ENCODE assay signal across 9 mouse cellular contexts in the genomic region with DNA sequence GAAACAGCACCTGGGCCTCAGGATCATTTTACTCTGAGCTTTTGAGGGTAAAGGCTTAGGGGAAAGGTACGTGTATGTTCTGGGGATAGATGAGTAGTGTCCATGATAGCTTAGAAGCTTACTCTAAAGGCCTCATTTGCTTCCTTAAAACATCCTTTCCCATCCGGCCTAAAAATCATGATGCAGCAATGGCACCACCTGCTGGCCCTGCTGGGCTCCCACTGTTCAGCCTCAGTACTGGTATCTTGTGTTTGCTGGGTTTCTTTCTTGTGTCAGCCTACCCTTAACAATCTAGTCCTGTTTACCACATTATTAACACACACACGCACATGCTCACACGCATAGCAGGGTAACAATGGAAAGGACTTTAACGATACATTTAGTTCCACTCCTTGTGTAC. TPM values are rescaled to one million over a fixed set of nuclear protein-coding genes. Genes with fewer than 3 reads are reported as not detected.
DNase-seq lines count a peak whose midpoint lies in the region; ATAC-seq and TF ChIP-seq lines count a peak whose summit lies in the region.
"Had no signal": no experiment of that assay in that cellular context is flagged by ENCODE, and none has a peak within 500 bp of the region (broad histone marks: within the 10 kb centered on the region; RNA-seq: fewer than 3 reads in every experiment).

No protein-coding gene starts in this region.

- H3K36me3 ChIP-seq in kidney, postnatal 0 days (ENCODE audit: insufficient read depth, low read length): no peaks in the 10 kb centered on the region
- H3K36me3 ChIP-seq in liver, embryonic 14.5 days (replicated peaks; ENCODE audit: control insufficient read depth, insufficient read depth, low read depth): no peaks in the 10 kb centered on the region

- H3K4me1 ChIP-seq in kidney, postnatal 0 days (replicated peaks; ENCODE audit: insufficient read depth, low read length): no peaks in the 10 kb centered on the region
- 0 out of 4 replicates have a peak, but pooled peaks cover 0 to under 1% of the 10 kb centered on the region in 2 experiments for H3K4me1 ChIP-seq in liver, embryonic 14.5 days (replicated peaks; ENCODE audit: control insufficient read depth in 2 of 2, insufficient read depth in 2 of 2, low read length in 1 of 2)

- DNase-seq in B cell, adult 2 months: peak; percentile 64 to 71
- peak; percentile 54 for DNase-seq in ZHBTc4 (ENCODE audit: low read depth, low spot score)
- DNase-seq in embryo, embryonic 10 days (ENCODE audit: low spot score): peak; percentile 76
- DNase-seq in gastrocnemius, postnatal 36 days: peak; percentile 45 to 52
- peak; percentile 86 for DNase-seq in kidney, postnatal 0 days (ENCODE audit: low spot score)
- DNase-seq in liver, embryonic 14.5 days (ENCODE audit: low read depth in 3 of 3, low spot score in 3 of 3): no peak
- peak; percentile 58 for DNase-seq in neural tube, embryonic 10.5 days (ENCODE audit: extremely low spot score, low spot score)
- peak; percentile 78 for DNase-seq in testis, postnatal 10 days (ENCODE audit: low spot score)

- peak; percentile 99 for TF ChIP-seq CTCF in kidney, postnatal 0 days (IDR thresholded peaks at IDR 0.05; ENCODE audit: low read depth)
- peak; percentile 74 for TF ChIP-seq CTCF in liver, embryonic 14.5 days (IDR thresholded peaks at IDR 0.05; ENCODE audit: low read depth)

- intact Hi-C loops in gastrocnemius, postnatal 36 days (cut with DNase I): loop anchor here (1.0 kb wide), 1 partner anchor 83 kb away; no protein-coding TSS in a partner anchor

- no peak for TF ChIP-seq EP300 in liver, embryonic 14.5 days (IDR thresholded peaks at IDR 0.05; ENCODE audit: low read depth)

- no peak overlapping the region for H3K4me2 ChIP-seq in kidney, postnatal 0 days (ENCODE audit: low read length)
- H3K4me2 ChIP-seq in liver, embryonic 14.5 days (ENCODE audit: low read depth): no peak overlapping the region

- 0 out of 2 replicates have a peak, but pooled peaks have one; percentile 13 for ATAC-seq in kidney, postnatal 0 days (replicated peaks; ENCODE audit: low FRiP score, low read depth)
- ATAC-seq in liver, embryonic 14.5 days (ENCODE audit: insufficient read depth): no peak

- H3K9ac ChIP-seq in kidney, postnatal 0 days (ENCODE audit: low read depth, low read length): no peak overlapping the region
- H3K9ac ChIP-seq in liver, embryonic 14.5 days (replicated peaks): no peak overlapping the region

- H3K27me3 ChIP-seq in kidney, postnatal 0 days (ENCODE audit: insufficient read depth, low read length): no peaks in the 10 kb centered on the region
- H3K27me3 ChIP-seq in liver, embryonic 14.5 days (ENCODE audit: control insufficient read depth, insufficient read depth, low read length): no peaks in the 10 kb centered on the region

- H3K9me3 ChIP-seq in kidney, postnatal 0 days (replicated peaks; ENCODE audit: low read length): no peaks in the 10 kb centered on the region
- H3K9me3 ChIP-seq in liver, embryonic 14.5 days (ENCODE audit: control insufficient read depth, low read length): no peaks in the 10 kb centered on the region

- WGBS in kidney, postnatal 0 days: 35% methylated on average over 5 of the region's 5 CpGs
- WGBS in liver, embryonic 14.5 days (ENCODE audit: insufficient replicate concordance): 36% methylated on average over 5 of the region's 5 CpGs

- H3K4me3 ChIP-seq in kidney, postnatal 0 days (replicated peaks; ENCODE audit: low read depth, low read length): no peak overlapping the region
- H3K4me3 ChIP-seq in liver, embryonic 14.5 days (ENCODE audit: insufficient read depth in 1 of 2, low read depth in 2 of 2, low read length in 2 of 2): no peak overlapping the region
- H3K4me3 ChIP-seq: erythroblast, embryonic 14.5 days had no signal

- no peak overlapping the region for H3K27ac ChIP-seq in kidney, postnatal 0 days
- H3K27ac ChIP-seq in liver, embryonic 14.5 days: no peak overlapping the region

RNA-seq across cellular contexts. Expression of a gene that starts 23.6 kb away (rescaled TPM):
- total RNA-seq in gastrocnemius, postnatal 36 days (2021): 10 to 100 TPM; 39.8 to 41.4 TPM
- 84.6 and 91.2 TPM in 2 replicates for polyA plus RNA-seq in kidney, postnatal 0 days (2015; fragmentation: Nextera tagmentation; extraction: Ambion mirVana)
- 5.8 and 7.7 TPM in 2 replicates for polyA plus RNA-seq in liver, embryonic 14.5 days (2012; rRNA removed)
- 10.6 and 11.2 TPM in 2 replicates for polyA plus RNA-seq in liver, embryonic 14.5 days (2014; fragmentation: Nextera tagmentation; extraction: Ambion mirVana)

Comparison
In these comparisons a context has a peak if more than half of its experiments do, and no peak if none do; other contexts are left out.
1. DNase-seq: peak in B cell, adult 2 months (2 of 2), ZHBTc4 (single experiment), embryo, embryonic 10 days (single experiment), gastrocnemius, postnatal 36 days (2 of 2), kidney, postnatal 0 days (single experiment), neural tube, embryonic 10.5 days (single experiment) and testis, postnatal 10 days (single experiment); none in liver, embryonic 14.5 days (0 of 3).